ENCODE assay signal across 17 mouse cellular contexts in the genomic region with DNA sequence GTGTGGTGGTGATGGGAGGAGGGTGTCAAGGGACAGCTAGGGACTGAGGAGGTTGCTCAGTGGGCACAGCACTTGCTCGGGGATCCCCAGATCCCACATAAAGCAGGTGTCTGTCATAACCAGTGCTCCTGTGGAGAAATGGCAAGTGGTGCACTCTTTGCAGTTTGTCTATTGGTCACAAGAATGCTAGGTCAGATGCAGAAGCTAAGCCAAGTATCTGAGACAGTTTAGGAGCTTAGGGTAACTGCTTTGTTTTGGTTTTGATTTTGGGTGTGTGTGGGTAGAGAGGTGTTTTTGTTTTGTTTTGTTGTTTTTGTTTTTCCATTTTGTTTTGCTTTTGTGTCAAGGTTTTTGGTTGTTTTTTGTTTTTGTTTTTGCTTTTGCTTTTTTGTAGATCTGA.
"Had no signal": no experiment of that assay in that cellular context is flagged by ENCODE, and none has a peak within 500 bp of the region (broad histone marks: within the 10 kb centered on the region; RNA-seq: fewer than 3 reads in every experiment).

No protein-coding gene starts in this region.

- H3K27ac ChIP-seq: liver, embryonic 14.5 days; midbrain, embryonic 10.5 days; midbrain, embryonic 13.5 days had no signal

- ATAC-seq: midbrain, embryonic 13.5 days; midbrain, embryonic 16.5 days had no signal

- H3K4me2 ChIP-seq: lung, embryonic 14.5 days; midbrain, embryonic 13.5 days had no signal

- H3K36me3 ChIP-seq: midbrain, embryonic 13.5 days had no signal

- H3K9me3 ChIP-seq: midbrain, embryonic 10.5 days; midbrain, embryonic 13.5 days had no signal

- H3K9ac ChIP-seq: liver, embryonic 14.5 days; lung, embryonic 14.5 days; midbrain, embryonic 13.5 days had no signal

- H3K27me3 ChIP-seq: midbrain, embryonic 13.5 days had no signal

- DNase-seq: lung, adult 18-20 months; lung, embryonic 14.5 days; lung, postnatal 10 days; lung, postnatal 4 days; retina, postnatal 1 day; right cerebral cortex, adult 18-20 months; right cerebral cortex, postnatal 25 days; right cerebral cortex, postnatal 4 days; spleen, adult 18-20 months; thymus, adult 18-20 months; thymus, postnatal 14 days; thymus, postnatal 36 days had no signal

- H3K4me3 ChIP-seq: midbrain, embryonic 10.5 days; midbrain, embryonic 13.5 days; myocyte had no signal
